Comparison of ENCODE assay signal across 9 mouse cellular contexts in the genomic region with DNA sequence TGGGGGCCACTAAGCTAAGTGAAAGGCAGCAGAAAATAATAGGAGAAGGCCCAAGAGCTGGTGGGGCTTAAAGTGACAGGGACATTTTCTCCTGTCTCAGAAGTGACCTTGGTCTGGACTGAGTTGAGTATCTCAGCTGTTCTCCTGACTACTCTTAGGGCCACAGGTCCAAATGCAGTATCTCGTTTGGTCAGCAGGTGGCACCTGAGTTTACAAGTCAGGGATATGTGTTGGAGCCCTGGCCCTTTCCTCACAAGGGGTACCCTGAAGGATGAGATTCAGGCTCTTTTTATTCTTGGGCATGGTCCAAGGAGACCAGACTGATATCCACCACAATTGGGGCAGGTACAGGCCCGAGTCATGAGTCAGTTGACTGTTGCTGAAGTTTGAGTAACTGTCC. TPM values are rescaled to one million over a fixed set of nuclear protein-coding genes. Genes with fewer than 3 reads are reported as not detected.
DNase-seq lines count a peak whose midpoint lies in the region; ATAC-seq lines count a peak whose summit lies in the region.
"Had no signal": no experiment of that assay in that cellular context is flagged by ENCODE, and none has a peak within 500 bp of the region (broad histone marks: within the 10 kb centered on the region; RNA-seq: fewer than 3 reads in every experiment).

No protein-coding gene starts in this region.

- H3K4me1 ChIP-seq in intestine, embryonic 16.5 days (ENCODE audit: control insufficient read depth, insufficient read depth, low read length): no peaks in the 10 kb centered on the region
- H3K4me1 ChIP-seq in midbrain, embryonic 12.5 days: peaks cover 6% of the 10 kb centered on the region
- H3K4me1 ChIP-seq in stomach, embryonic 15.5 days: peaks cover 3% of the 10 kb centered on the region; the same call in 1 of the 2 replicates

- H3K36me3 ChIP-seq in intestine, embryonic 16.5 days (ENCODE audit: control insufficient read depth, insufficient read depth, low read length): no peaks in the 10 kb centered on the region
- no peaks in the 10 kb centered on the region for H3K36me3 ChIP-seq in midbrain, embryonic 12.5 days
- no peaks in the 10 kb centered on the region for H3K36me3 ChIP-seq in stomach, embryonic 15.5 days

- WGBS in intestine, embryonic 16.5 days: 28% methylated on average over 2 of the region's 2 CpGs
- WGBS in midbrain, embryonic 12.5 days: 23% methylated on average over 2 of the region's 2 CpGs
- WGBS in stomach, embryonic 15.5 days: 29% methylated on average over 2 of the region's 2 CpGs

- no peaks in the 10 kb centered on the region for H3K27me3 ChIP-seq in intestine, embryonic 16.5 days (replicated peaks; ENCODE audit: control insufficient read depth, insufficient read depth, low read length)
- no peaks in the 10 kb centered on the region for H3K27me3 ChIP-seq in midbrain, embryonic 12.5 days
- no peaks in the 10 kb centered on the region for H3K27me3 ChIP-seq in stomach, embryonic 15.5 days (replicated peaks)

- peak; percentile 87 for DNase-seq in testis, postnatal 10 days (ENCODE audit: low spot score)
- DNase-seq in testis, postnatal 14 days (ENCODE audit: low spot score): no peak
- DNase-seq in cerebellum, postnatal 10 days: peak; percentile 86 to 89
- peak; percentile 71 to 78 for DNase-seq in frontal cortex, postnatal 25 days (ENCODE audit: low spot score in 2 of 2)
- peak; percentile 39 to 77 for DNase-seq in left cerebral cortex, adult 8-10 months (ENCODE audit: low spot score in 2 of 2)

- H3K27ac ChIP-seq in intestine, embryonic 16.5 days (ENCODE audit: low read length): no peak overlapping the region
- H3K27ac ChIP-seq in midbrain, embryonic 12.5 days (replicated peaks): no peak overlapping the region
- H3K27ac ChIP-seq in stomach, embryonic 15.5 days: no peak overlapping the region
- H3K27ac ChIP-seq: macrophage had no signal

- H3K9ac ChIP-seq in intestine, embryonic 16.5 days (ENCODE audit: low read depth, low read length): no peak overlapping the region
- H3K9ac ChIP-seq in midbrain, embryonic 12.5 days (replicated peaks): no peak overlapping the region
- no peak overlapping the region for H3K9ac ChIP-seq in stomach, embryonic 15.5 days

- no peak overlapping the region for H3K4me3 ChIP-seq in intestine, embryonic 16.5 days (ENCODE audit: low read length)
- H3K4me3 ChIP-seq in midbrain, embryonic 12.5 days: no peak overlapping the region
- H3K4me3 ChIP-seq in stomach, embryonic 15.5 days (replicated peaks): no peak overlapping the region

- H3K9me3 ChIP-seq in intestine, embryonic 16.5 days (ENCODE audit: control insufficient read depth, low read length): no peaks in the 10 kb centered on the region
- no peaks in the 10 kb centered on the region for H3K9me3 ChIP-seq in midbrain, embryonic 12.5 days
- no peaks in the 10 kb centered on the region for H3K9me3 ChIP-seq in stomach, embryonic 15.5 days

- H3K4me2 ChIP-seq in intestine, embryonic 16.5 days (ENCODE audit: low read depth, low read length): no peak overlapping the region
- no peak overlapping the region for H3K4me2 ChIP-seq in midbrain, embryonic 12.5 days (replicated peaks)
- no peak overlapping the region for H3K4me2 ChIP-seq in stomach, embryonic 15.5 days

- ATAC-seq in intestine, embryonic 16.5 days: peak; percentile 54; the same call in 1 of the 2 replicates
- ATAC-seq in midbrain, embryonic 12.5 days (ENCODE audit: low FRiP score, low read depth): peak; percentile 53; the same call in 1 of the 2 replicates
- peak; percentile 36; the same call in 1 of the 2 replicates for ATAC-seq in stomach, embryonic 15.5 days (ENCODE audit: insufficient read depth, low FRiP score, low read depth)

RNA-seq across cellular contexts. Expression of a gene that starts 44.8 kb away (rescaled TPM):
- polyA plus RNA-seq in intestine, embryonic 16.5 days (2015; fragmentation: Nextera tagmentation; extraction: Ambion mirVana): 19.0 and 19.3 TPM in 2 replicates
- total RNA-seq in left cerebral cortex, adult 8-10 months (2022): 10 to 100 TPM; 38.1 to 41.4 (median 39.5) TPM
- polyA plus RNA-seq in midbrain, embryonic 12.5 days (2016; fragmentation: Nextera tagmentation; extraction: Ambion mirVana): 18.9 and 19.0 TPM in 2 replicates
- 15.0 and 16.0 TPM in 2 replicates for polyA plus RNA-seq in stomach, embryonic 15.5 days (2015; fragmentation: Nextera tagmentation; extraction: Ambion mirVana)
